Mouse (Mus musculus): ENCODE data around the gene Snx3.

GRCm38 (mm10) chr10:42457557-42458191, 44.2 kb upstream of the Snx3 start:
- no peak for TF ChIP-seq CTCF (IDR thresholded peaks at IDR 0.05; ENCODE audit: low read depth, low read length)
- no peak for TF ChIP-seq POLR2A (IDR thresholded peaks at IDR 0.05; ENCODE audit: borderline replicate concordance, low read depth, low read length)

All from bone marrow macrophage, adult 2 months (primary cell).